Mouse (Mus musculus): ENCODE data around the gene Rab8a. TPM values are rescaled to one million over a fixed set of nuclear protein-coding genes. Genes with fewer than 3 reads are reported as not detected.
A peak's percentile ranks its signal among the peaks of the same experiment; 100 is the strongest.

The Rab8a gene
- polyA plus RNA-seq, 1 experiment from 2014 or later: 77.6 TPM

DNA sequence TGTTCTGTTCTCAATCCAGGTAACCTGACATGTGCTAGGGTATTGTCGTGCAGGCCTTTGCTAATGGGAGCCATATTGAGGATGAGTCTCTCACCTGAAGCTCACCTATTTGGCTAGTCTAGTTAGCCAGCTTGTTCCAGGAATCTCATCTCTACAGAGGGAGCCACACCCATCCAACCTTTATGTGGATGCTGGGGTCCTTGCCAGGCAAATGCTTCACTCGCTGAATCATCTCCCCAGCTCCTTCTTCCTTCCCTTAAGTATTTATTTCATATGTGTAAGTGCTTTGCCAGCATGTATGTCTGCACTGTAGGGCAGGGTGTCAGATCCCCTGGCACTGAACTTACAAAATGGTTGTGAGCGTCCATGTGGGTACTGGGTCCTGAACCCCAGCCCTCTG, 14.4 kb upstream of the Rab8a start:
- Histone ChIP-seq H3K9ac (0 out of 2 replicates have a peak overlapping the region, but pooled peaks have one; percentile 38), H3K27me3 (replicated peaks) (no peaks in the 10 kb centered on the region), H3K9me3 (no peaks in the 10 kb centered on the region), H3K4me3 (no peak overlapping the region), H3K4me2 (no peak overlapping the region), H3K4me1 (peaks cover 41% of the 10 kb centered on the region), H3K36me3 (peaks cover 98% of the 10 kb centered on the region), H3K27ac (replicated peaks) (peak overlapping the region; percentile 70)
- 81% methylated on average over 3 of the region's 3 CpGs for WGBS
- no peak for ATAC-seq (ENCODE audit: extremely low read depth, insufficient number of reproducible peaks, low FRiP score, low TSS enrichment)

DNA sequence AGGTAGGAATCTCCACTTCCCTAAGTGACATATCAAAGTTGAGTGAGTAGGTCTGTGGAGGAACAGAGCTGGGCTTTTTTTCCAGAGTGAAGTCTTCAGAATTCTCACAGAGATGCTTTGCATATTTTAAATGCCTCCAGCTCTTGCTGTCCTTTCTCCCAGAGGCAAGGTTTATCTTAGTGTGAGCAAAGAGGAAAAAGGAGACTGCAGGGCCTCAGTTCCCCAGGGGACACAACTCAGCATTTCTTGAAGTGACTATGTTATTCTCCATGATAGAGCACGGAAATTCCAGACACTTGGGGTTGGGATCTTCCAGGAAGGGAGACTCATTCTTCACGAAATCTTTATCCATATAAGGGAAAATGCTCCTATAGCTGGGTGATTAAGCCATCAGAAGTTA, 13.7 kb upstream of the Rab8a start:
- WGBS: 33% methylated on average over 2 of the region's 2 CpGs
- H3K36me3 ChIP-seq: peaks cover 98% of the 10 kb centered on the region

DNA sequence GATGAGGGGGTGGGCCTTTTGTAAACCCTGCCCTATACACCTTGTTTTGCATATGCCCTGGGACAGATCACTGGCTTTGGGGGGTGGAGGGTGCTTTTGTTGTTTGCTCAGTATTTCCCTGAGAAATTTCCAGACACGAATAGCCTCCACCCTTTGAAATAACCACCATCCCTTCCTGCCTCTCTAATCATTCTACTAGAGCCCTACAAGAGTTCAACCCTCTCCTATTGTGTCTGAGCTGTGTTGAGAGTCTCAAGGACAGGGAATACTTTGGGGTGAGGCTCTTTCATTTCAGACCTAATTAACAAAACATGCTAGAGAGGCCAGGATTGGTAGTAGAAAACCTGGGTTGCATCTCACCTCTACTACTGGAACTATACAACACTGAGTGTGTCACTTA, 11.9 kb upstream of the Rab8a start:
- Histone ChIP-seq H3K36me3 (peaks cover 98% of the 10 kb centered on the region), H3K9ac (no peak overlapping the region), H3K4me3 (no peak overlapping the region), H3K27me3 (replicated peaks) (no peaks in the 10 kb centered on the region), H3K27ac (replicated peaks) (no peak overlapping the region), H3K4me2 (no peak overlapping the region), H3K9me3 (no peaks in the 10 kb centered on the region), H3K4me1 (peaks cover 32% of the 10 kb centered on the region)
- no peak for ATAC-seq (ENCODE audit: extremely low read depth, insufficient number of reproducible peaks, low FRiP score, low TSS enrichment)
- 81% methylated on average over 1 of the region's 1 CpGs for WGBS

More for the DNA sequence above, 13.7 kb upstream of the Rab8a start:
- Histone ChIP-seq H3K9ac (0 out of 2 replicates have a peak overlapping the region, but pooled peaks have one; percentile 38), H3K27me3 (replicated peaks) (no peaks in the 10 kb centered on the region), H3K4me2 (no peak overlapping the region), H3K9me3 (no peaks in the 10 kb centered on the region), H3K4me1 (peaks cover 38% of the 10 kb centered on the region), H3K4me3 (no peak overlapping the region), H3K27ac (replicated peaks) (peak overlapping the region; percentile 70)
- no peak for ATAC-seq (ENCODE audit: extremely low read depth, insufficient number of reproducible peaks, low FRiP score, low TSS enrichment)

DNA sequence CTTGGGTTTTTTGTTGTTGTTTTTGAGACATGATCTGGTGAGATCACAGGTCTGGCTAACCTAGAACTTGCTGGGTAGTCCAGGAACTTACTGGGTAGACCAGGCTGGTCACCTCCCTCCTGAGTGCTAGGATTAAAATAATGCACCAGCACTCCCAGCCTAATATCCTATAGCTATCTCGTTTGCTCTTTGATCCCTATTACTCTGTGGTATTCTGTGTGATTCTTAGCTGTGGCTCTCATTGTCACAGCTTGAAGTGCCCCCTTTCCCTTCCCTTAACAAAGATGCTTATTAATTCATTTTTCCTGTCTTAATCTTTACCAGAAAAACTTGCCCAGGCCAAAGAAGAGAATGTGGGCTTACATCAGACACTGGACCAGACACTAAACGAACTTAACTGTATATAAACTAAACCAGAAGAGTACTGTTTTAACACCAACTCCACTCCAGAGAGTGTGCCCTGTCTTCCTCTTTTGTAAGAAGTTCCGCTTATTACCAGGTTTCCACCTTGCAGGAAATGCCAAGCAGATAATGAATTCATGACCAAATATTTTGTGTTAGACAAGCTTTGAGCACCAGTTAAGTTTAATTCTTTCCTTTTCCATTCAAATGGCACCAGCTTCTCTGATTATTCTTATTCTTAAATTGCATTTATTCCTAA, 9.5 kb upstream of the Rab8a start:
- no peak overlapping the region for H3K27ac ChIP-seq (replicated peaks)
- peaks cover 76% of the 10 kb centered on the region for H3K36me3 ChIP-seq

DNA sequence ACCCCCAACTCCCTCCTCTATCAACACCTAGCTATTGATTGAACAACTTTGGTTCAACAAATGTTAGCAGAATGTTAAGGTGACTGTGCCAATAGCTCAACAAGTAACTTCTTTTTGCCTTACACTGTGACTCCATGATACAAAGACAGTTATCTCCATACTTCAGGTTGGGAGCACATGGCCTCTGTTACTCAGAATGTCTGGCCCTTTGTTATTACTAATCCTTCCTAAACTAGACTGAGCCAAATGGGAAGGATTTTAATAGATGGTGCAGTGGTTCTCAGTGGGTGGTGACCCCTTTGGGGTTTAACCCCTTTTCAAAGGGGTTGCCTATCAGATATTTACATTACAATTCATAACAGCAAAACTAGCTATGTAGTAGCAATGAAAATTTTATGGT, 7.6 kb upstream of the Rab8a start:
- peaks cover 59% of the 10 kb centered on the region for H3K36me3 ChIP-seq
- no peak overlapping the region for H3K4me2 ChIP-seq
- H3K4me1 ChIP-seq: no peaks in the 10 kb centered on the region
- H3K9me3 ChIP-seq: no peaks in the 10 kb centered on the region
- H3K27ac ChIP-seq (replicated peaks): no peak overlapping the region
- H3K4me3 ChIP-seq: no peak overlapping the region
- no peaks in the 10 kb centered on the region for H3K27me3 ChIP-seq (replicated peaks)
- no peak overlapping the region for H3K9ac ChIP-seq
- no peak for ATAC-seq (ENCODE audit: extremely low read depth, insufficient number of reproducible peaks, low FRiP score, low TSS enrichment)

More for the DNA sequence above, 9.5 kb upstream of the Rab8a start:
- Histone ChIP-seq H3K4me1 (peaks cover 13% of the 10 kb centered on the region), H3K27me3 (replicated peaks) (no peaks in the 10 kb centered on the region), H3K4me2 (no peak overlapping the region), H3K4me3 (no peak overlapping the region), H3K9me3 (no peaks in the 10 kb centered on the region), H3K9ac (no peak overlapping the region)
- WGBS: 69% methylated on average over 3 of the region's 3 CpGs
- ATAC-seq (ENCODE audit: extremely low read depth, insufficient number of reproducible peaks, low FRiP score, low TSS enrichment): no peak

DNA sequence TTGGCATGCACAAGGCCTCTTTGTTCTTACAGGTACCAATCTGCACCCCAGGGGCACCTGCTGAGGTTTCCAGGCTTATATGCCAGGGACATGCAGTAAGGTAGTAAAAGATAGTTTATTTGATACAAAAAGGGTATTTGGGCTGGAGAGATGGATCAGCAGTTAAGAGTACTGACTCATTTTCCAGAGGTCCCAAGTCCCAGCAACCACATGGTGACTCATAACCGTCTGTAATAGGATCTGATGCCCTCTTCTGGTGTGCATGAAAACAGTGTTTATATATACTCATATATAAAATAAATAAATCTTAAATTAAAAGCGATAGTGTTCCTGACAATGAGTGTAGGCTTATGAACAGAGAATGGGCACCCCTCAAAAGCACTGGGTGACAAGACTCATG, 2.9 kb upstream of the Rab8a start:
- H3K9ac ChIP-seq: no peak overlapping the region
- no peak for ATAC-seq (ENCODE audit: extremely low read depth, insufficient number of reproducible peaks, low FRiP score, low TSS enrichment)
- peaks cover 26% of the 10 kb centered on the region for H3K4me1 ChIP-seq
- no peak overlapping the region for H3K4me2 ChIP-seq
- H3K27me3 ChIP-seq (replicated peaks): no peaks in the 10 kb centered on the region
- WGBS: 78% methylated on average over 2 of the region's 2 CpGs
- H3K36me3 ChIP-seq: peaks cover 13% of the 10 kb centered on the region
- H3K27ac ChIP-seq (replicated peaks): no peak overlapping the region
- H3K9me3 ChIP-seq: no peaks in the 10 kb centered on the region
- H3K4me3 ChIP-seq: no peak overlapping the region

DNA sequence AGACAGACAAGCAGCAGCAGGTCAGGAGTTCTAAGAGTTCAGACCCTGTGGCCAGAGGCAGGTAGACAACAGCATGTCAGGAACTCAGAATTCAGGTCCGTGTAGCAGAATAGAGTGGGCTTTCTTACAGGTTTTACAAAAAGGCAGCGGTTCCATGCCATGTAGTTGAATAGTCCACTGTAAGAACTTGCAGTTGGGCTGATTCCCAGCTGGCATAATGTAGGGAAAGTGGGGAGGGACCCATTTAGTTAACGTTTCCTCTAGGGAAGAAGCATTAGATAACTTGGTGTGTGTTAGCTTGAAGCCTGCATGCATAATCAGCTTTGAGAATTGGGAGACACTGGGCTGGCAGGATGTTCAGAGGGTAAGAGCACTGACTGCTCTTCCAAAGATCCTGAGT, 2.3 kb upstream of the Rab8a start:
- H3K4me3 ChIP-seq: no peak overlapping the region
- H3K9me3 ChIP-seq: no peaks in the 10 kb centered on the region
- peaks cover 27% of the 10 kb centered on the region for H3K4me1 ChIP-seq
- peaks cover 11% of the 10 kb centered on the region for H3K36me3 ChIP-seq
- H3K27me3 ChIP-seq (replicated peaks): no peaks in the 10 kb centered on the region
- no peak overlapping the region for H3K9ac ChIP-seq
- ATAC-seq (ENCODE audit: extremely low read depth, insufficient number of reproducible peaks, low FRiP score, low TSS enrichment): no peak
- no peak overlapping the region for H3K27ac ChIP-seq (replicated peaks)
- no peak overlapping the region for H3K4me2 ChIP-seq
- WGBS: 74% methylated on average over 3 of the region's 3 CpGs

DNA sequence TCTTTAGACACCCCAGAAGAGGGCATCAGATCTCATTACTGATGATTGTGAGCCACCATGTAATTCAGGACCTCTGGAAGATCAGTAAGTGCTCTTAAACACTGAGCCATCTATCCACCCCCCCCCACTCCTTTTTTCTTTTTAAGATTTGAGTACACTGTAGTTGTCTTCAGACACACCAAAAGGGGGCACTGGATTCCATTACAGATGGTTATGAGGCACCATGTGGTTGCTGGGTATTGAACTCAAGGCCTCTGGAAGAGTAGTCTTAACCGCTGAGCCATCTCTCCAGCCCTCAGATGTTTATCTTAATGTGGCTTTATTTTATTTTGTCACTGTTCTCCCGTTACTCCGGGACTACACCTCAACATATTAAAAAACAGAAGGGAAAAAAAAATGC, 993 bp upstream of the Rab8a start:
- H3K27ac ChIP-seq (replicated peaks): peak overlapping the region; percentile 76; the same call in 1 of the 2 replicates
- 63% methylated on average over 3 of the region's 3 CpGs for WGBS
- H3K9ac ChIP-seq: peak overlapping the region; percentile 73

DNA sequence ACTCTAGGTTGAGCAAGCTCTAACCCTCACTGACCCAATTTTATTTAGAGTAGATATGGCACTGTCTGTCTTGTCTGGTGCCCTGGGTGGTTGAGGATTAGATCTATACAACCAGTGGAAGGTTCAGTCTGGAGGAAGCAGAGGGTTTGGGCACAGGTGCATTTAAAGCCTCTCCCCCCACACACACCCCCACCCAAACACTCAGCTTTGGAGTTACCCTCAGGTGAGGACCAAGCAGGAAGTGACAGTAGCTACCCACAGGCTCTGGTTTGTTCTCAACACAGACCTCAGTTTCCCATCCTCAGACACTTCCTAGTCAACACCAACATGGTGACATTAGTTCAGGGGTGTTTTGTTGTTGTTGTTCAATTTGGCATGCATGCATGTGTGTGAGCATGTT, 1.8 kb downstream of the Rab8a start:
- Histone ChIP-seq H3K9me3 (no peaks in the 10 kb centered on the region), H3K36me3 (peaks cover 31% of the 10 kb centered on the region), H3K9ac (no peak overlapping the region), H3K4me3 (no peak overlapping the region), H3K4me2 (peak overlapping the region; percentile 90), H3K27me3 (replicated peaks) (no peaks in the 10 kb centered on the region), H3K4me1 (peaks cover 31% of the 10 kb centered on the region), H3K27ac (replicated peaks) (no peak overlapping the region)
- no peak for ATAC-seq (ENCODE audit: extremely low read depth, insufficient number of reproducible peaks, low FRiP score, low TSS enrichment)

More for the DNA sequence above, 993 bp upstream of the Rab8a start:
- peak overlapping the region; percentile 74 for H3K4me2 ChIP-seq
- peaks cover 27% of the 10 kb centered on the region for H3K4me1 ChIP-seq
- H3K36me3 ChIP-seq: peaks cover 17% of the 10 kb centered on the region
- peak overlapping the region; percentile 53 for H3K4me3 ChIP-seq
- ATAC-seq (ENCODE audit: extremely low read depth, insufficient number of reproducible peaks, low FRiP score, low TSS enrichment): no peak
- H3K9me3 ChIP-seq: no peaks in the 10 kb centered on the region
- no peaks in the 10 kb centered on the region for H3K27me3 ChIP-seq (replicated peaks)

DNA sequence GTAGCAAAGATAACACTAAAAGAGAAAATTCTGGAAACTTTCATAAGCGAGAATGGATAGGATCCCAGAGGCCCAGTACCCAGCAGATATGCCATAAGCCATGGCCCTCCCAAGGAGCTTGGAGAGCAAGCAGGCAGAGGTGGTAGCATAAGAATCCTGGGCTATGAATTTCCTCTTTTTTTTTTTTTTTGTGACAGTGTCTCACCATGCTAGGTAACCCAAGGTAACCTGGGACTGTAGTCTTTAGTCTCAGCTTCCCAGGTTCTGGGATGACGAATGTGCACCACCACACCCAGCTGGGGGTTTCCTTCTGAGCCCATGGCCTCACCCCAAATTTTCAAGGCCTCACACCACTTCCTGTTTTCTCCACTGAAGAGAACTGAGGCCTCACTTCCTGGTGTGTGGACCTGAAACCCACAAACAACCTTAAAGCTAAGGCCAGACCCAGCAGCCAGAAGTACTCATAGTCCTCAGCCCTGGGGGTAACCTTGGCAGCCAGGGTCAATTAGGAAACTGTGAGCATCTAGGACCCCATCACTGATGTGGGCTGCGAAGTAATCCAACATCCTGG, 8.2 kb downstream of the Rab8a start:
- Histone ChIP-seq H3K27me3 (replicated peaks) (no peaks in the 10 kb centered on the region), H3K27ac (replicated peaks) (no peak overlapping the region), H3K4me3 (no peak overlapping the region), H3K9me3 (no peaks in the 10 kb centered on the region), H3K36me3 (peaks cover 86% of the 10 kb centered on the region), H3K4me1 (0 out of 2 replicates have a peak, but pooled peaks cover 5% of the 10 kb centered on the region), H3K9ac (no peak overlapping the region), H3K4me2 (no peak overlapping the region)
- ATAC-seq (ENCODE audit: extremely low read depth, insufficient number of reproducible peaks, low FRiP score, low TSS enrichment): no peak
- 83% methylated on average over 3 of the region's 3 CpGs for WGBS

DNA sequence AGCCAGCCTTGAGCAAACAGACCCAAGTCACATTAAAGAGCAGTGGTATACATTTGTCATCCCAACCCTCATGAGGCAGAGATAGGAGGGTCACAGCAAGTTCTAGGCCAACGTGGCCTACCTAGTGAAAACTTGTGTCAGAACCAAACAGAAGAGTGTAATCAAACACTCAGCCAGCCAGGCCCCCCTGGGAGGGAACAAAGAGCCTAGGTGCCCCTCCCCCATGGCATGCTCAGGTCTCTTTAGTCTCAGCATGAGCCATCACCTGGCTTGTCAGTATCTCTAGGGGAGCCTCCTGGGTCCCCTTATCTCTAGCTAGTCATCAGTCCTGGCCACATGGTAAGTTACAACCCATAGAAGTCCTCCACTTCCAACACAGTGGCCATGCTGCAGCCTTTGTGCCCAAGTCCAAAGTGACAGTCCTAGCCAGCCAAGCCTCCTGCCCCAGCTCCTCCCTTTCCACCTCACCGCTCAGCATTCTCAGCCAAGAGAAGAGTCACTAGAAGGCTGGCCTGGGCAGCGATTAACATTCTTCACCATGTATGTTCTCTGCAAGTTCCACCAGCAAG, 8.8 kb downstream of the Rab8a start:
- H3K36me3 ChIP-seq: peaks cover 86% of the 10 kb centered on the region
- 75% methylated on average over 3 of the region's 3 CpGs for WGBS
- no peaks in the 10 kb centered on the region for H3K27me3 ChIP-seq (replicated peaks)
- H3K9me3 ChIP-seq: no peaks in the 10 kb centered on the region
- H3K4me1 ChIP-seq: 0 out of 2 replicates have a peak, but pooled peaks cover 5% of the 10 kb centered on the region
- no peak overlapping the region for H3K4me2 ChIP-seq
- H3K4me3 ChIP-seq: no peak overlapping the region
- H3K9ac ChIP-seq: no peak overlapping the region
- ATAC-seq (ENCODE audit: extremely low read depth, insufficient number of reproducible peaks, low FRiP score, low TSS enrichment): no peak
- H3K27ac ChIP-seq (replicated peaks): no peak overlapping the region

Measured in heart, embryonic 13.5 days (tissue).